Mouse (Mus musculus) 3134 (cell line): Measurements from ENCODE around the gene 4930595M18Rik.

Experiments used
- DNase-seq: peaks from one replicate; pipeline ENCODE4 v3.0.0-alpha.2; 2011; ENCODE audit warnings: low spot score; ENCODE audit not compliant: insufficient read length; ENCODE audit errors: extremely low read depth

4930595M18Rik gene

DNA sequence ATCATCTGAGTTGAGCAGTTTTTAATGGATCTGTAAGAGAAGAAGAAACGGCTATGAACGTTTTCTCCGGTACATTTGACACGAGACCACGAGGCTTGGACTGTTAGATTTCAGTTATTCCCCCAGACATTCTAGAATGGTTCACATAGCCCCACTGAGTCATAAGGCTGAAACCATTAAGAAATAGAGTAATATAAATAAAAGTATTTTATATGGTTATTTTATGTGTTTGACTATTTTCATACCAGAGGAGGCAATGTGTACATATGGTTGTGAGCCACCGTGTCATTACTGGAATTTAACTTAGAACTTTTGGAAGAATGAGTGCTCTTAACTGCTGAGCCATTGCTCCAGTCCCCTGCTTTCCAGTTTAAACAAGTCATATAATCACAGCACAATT, at the start of gene 4930595M18Rik:
4930595M18Rik (minus strand) TSS at position 101 of the 400 bp plus-strand sequence.
- no peak for DNase-seq

GRCm38 (mm10) chrX:81472500-81472899, 14.6 kb upstream of the 4930595M18Rik start:
- no peak for DNase-seq
